Mouse (Mus musculus): ENCODE measurements around the gene Gsdmc3.
"Not testable (repeated sequence)": the region's sequence is repeated elsewhere in the genome, so short reads cannot be mapped to it uniquely, and the experiment has no call there.

DNA sequence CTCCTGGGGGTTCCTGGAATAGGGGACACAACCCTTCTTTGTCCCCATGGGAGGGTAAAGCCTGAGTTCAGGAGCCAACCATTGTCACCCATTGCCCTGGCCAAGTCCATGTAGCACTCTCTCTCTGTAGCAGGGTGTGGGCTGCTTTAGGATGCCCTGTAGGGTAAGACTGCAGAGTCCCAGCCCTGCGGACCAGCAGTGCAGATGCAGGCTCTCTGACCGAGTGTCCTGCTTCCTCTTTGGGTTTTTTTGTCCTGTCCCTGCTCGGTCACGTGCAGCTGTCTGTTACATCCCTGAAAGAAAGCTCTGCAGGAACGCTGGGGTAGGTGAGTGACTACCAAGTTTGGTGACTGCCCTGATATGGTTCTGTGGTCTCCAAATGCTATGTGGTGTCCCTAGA, 10.1 kb upstream of the Gsdmc3 start:
- not testable (repeated sequence) for TF ChIP-seq CTCF (IDR thresholded peaks at IDR 0.05; ENCODE audit: low read depth, low read length); POLR2A (IDR thresholded peaks at IDR 0.05; ENCODE audit: extremely low read depth, insufficient read depth, low read length)

Data from liver, adult 2 months (tissue).